In the genomic region with DNA sequence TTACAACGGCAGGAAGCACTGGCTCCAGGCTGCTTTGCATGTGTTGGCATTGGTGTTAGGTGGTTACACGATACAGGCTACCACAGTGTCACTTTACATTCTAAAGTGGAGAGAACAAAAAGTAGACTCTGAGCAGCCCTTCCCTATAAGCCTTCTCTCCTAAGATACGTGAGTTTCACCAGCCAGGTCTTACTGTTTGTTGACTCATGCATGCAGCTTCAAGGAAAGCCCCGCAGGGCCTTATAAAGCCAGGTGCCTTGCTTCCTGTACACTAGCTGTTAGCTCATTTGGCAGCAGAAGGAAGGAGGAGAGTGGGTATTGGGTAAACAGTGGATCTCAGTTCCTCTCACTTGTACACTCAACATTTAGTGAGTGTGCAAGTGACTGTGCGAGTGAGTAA, we compare ENCODE assay signal across 11 mouse cellular contexts.
DNase-seq lines count a peak whose midpoint lies in the region; ATAC-seq and TF ChIP-seq lines count a peak whose summit lies in the region.
"Had no signal": no experiment of that assay in that cellular context is flagged by ENCODE, and none has a peak within 500 bp of the region (broad histone marks: within the 10 kb centered on the region; RNA-seq: fewer than 3 reads in every experiment).

No protein-coding gene starts in this region.

- H3K36me3 ChIP-seq in liver, adult 2 months (ENCODE audit: control insufficient read depth, insufficient read depth, low read length): no peaks in the 10 kb centered on the region
- H3K36me3 ChIP-seq in liver, embryonic 11.5 days (ENCODE audit: control insufficient read depth, insufficient read depth, low read length): no peaks in the 10 kb centered on the region
- no peaks in the 10 kb centered on the region for H3K36me3 ChIP-seq in kidney, embryonic 15.5 days

- H3K27me3 ChIP-seq in liver, adult 2 months (ENCODE audit: control insufficient read depth, insufficient read depth, low read length): no peaks in the 10 kb centered on the region
- no peaks in the 10 kb centered on the region for H3K27me3 ChIP-seq in liver, embryonic 11.5 days (replicated peaks; ENCODE audit: control insufficient read depth, insufficient read depth, low read length)
- H3K27me3 ChIP-seq in kidney, embryonic 15.5 days: no peaks in the 10 kb centered on the region

- H3K79me2 ChIP-seq in liver, adult 2 months (ENCODE audit: control insufficient read depth, insufficient read depth, low read length): peaks cover 4% of the 10 kb centered on the region; the same call in 1 of the 2 replicates

- no peak for TF ChIP-seq POLR2A in liver, adult 2 months (IDR thresholded peaks at IDR 0.05; ENCODE audit: extremely low read depth, insufficient read depth, low read length)

- DNase-seq in liver, adult 2 months (ENCODE audit: extremely low read depth, low read depth, low spot score): peak; percentile 21
- no peak for DNase-seq in liver, embryonic 11.5 days (ENCODE audit: low spot score)
- peak; percentile 53 for DNase-seq in T-cell, adult 2 months (ENCODE audit: low spot score)
- peak; percentile 54 to 67 for DNase-seq in thymus, postnatal 10 days (ENCODE audit: low spot score in 2 of 2)
- DNase-seq in heart, postnatal 36 days: no peak
- DNase-seq in layer of hippocampus, adult 2 months (ENCODE audit: low spot score in 2 of 2): no peak
- DNase-seq: heart, postnatal 4 days; left cerebral cortex, postnatal 4 days had no signal

- H3K4me1 ChIP-seq in liver, adult 2 months (ENCODE audit: control insufficient read depth, insufficient read depth, low read length): peaks cover 14% of the 10 kb centered on the region
- H3K4me1 ChIP-seq in liver, embryonic 11.5 days (replicated peaks; ENCODE audit: control insufficient read depth, insufficient read depth, low read length): peaks cover 3% of the 10 kb centered on the region; the same call in 1 of the 2 replicates
- H3K4me1 ChIP-seq in kidney, embryonic 15.5 days: 0 out of 2 replicates have a peak, but pooled peaks cover 6% of the 10 kb centered on the region

- intact Hi-C loops in heart, postnatal 36 days (cut with DNase I): no loop called here

- no peak overlapping the region for H3K9ac ChIP-seq in liver, adult 2 months (ENCODE audit: low read depth, low read length)
- no peak overlapping the region for H3K9ac ChIP-seq in liver, embryonic 11.5 days (ENCODE audit: low read depth, low read length)
- no peak overlapping the region for H3K9ac ChIP-seq in kidney, embryonic 15.5 days

- H3K4me3 ChIP-seq in liver, adult 2 months (ENCODE audit: insufficient read depth, low read depth, low read length): no peak overlapping the region
- H3K4me3 ChIP-seq in liver, embryonic 11.5 days (ENCODE audit: low read depth, low read length): no peak overlapping the region
- no peak overlapping the region for H3K4me3 ChIP-seq in kidney, embryonic 15.5 days (replicated peaks)
- no peak overlapping the region for H3K4me3 ChIP-seq in layer of hippocampus, adult 2 months
- H3K4me3 ChIP-seq: erythroblast, embryonic 14.5 days had no signal

- no peak for TF ChIP-seq CTCF in liver, adult 2 months (IDR thresholded peaks at IDR 0.05; ENCODE audit: low read depth, low read length)
- TF ChIP-seq CTCF in layer of hippocampus, adult 2 months (conservative IDR thresholded peaks at IDR 0.05): no peak

- WGBS in liver, adult 2 months: 71% methylated on average over 5 of the region's 5 CpGs
- 85% methylated on average over 5 of the region's 5 CpGs for WGBS in liver, embryonic 11.5 days
- 76% methylated on average over 5 of the region's 5 CpGs for WGBS in kidney, embryonic 15.5 days

- ATAC-seq in liver, embryonic 11.5 days (replicated peaks; ENCODE audit: low FRiP score): no peak
- peak; percentile 68 for ATAC-seq in megakaryocyte progenitor cell, adult 5-6 weeks (replicated peaks; ENCODE audit: poor library complexity)
- no peak for ATAC-seq in kidney, embryonic 15.5 days (replicated peaks; ENCODE audit: low FRiP score)

- no peak overlapping the region for H3K27ac ChIP-seq in liver, adult 2 months (replicated peaks; ENCODE audit: insufficient read depth, low read depth, low read length)
- H3K27ac ChIP-seq in liver, embryonic 11.5 days (ENCODE audit: low read depth, low read length): no peak overlapping the region
- no peak overlapping the region for H3K27ac ChIP-seq in kidney, embryonic 15.5 days
- H3K27ac ChIP-seq in layer of hippocampus, adult 2 months: no peak overlapping the region

- H3K4me2 ChIP-seq in liver, embryonic 11.5 days: no peak overlapping the region
- H3K4me2 ChIP-seq in kidney, embryonic 15.5 days: no peak overlapping the region

- H3K9me3 ChIP-seq in liver, embryonic 11.5 days (ENCODE audit: control insufficient read depth, low read length): no peaks in the 10 kb centered on the region
- H3K9me3 ChIP-seq in kidney, embryonic 15.5 days (replicated peaks): no peaks in the 10 kb centered on the region

Comparison
In these comparisons a context has a peak if more than half of its experiments do, and no peak if none do; other contexts are left out.
1. DNase-seq: peak in liver, adult 2 months (single experiment), T-cell, adult 2 months (single experiment) and thymus, postnatal 10 days (2 of 2); none in liver, embryonic 11.5 days (single experiment), heart, postnatal 36 days (0 of 2) and layer of hippocampus, adult 2 months (0 of 2).